Mouse (Mus musculus): ENCODE data around the gene Gm17720. TPM values are rescaled to one million over a fixed set of nuclear protein-coding genes. Genes with fewer than 3 reads are reported as not detected.

Gene Gm17720
- polyA plus RNA-seq (2014; fragmentation: Nextera tagmentation; extraction: Ambion mirVana): not detected in 2 replicates

DNA sequence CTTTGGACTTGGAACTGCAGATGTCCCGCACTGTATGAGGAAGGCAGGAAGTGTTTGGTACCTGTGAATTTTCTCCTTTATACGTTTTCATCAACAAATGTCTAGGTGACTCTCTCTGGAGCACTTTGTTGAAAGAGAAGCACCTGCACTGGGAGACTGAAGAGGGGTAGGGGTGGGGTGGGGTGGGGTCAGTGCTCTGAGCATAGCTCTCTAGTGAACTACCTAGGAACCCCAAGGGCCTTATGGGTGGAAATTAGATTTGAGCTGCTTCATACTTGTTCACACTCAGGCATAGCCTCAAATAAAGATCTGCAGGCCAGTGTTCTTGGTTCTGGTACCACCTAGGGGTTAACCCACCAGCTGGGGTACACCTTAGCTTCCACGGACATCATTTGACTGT lies at the start of gene Gm17720:
Gene Gm17720, minus strand, starts transcription at position 101 of the 400 bp plus-strand sequence.
- Histone ChIP-seq H3K36me3 (ENCODE audit: control insufficient read depth, insufficient read depth, low read length) (no peaks in the 10 kb centered on the region), H3K4me2 (replicated peaks; ENCODE audit: low read depth, low read length) (no peak within 1 kb of the TSS), H3K4me3 (ENCODE audit: low read depth, low read length) (no peak within 1 kb of the TSS), H3K27me3 (ENCODE audit: control insufficient read depth, insufficient read depth, low read length) (no peaks in the 10 kb centered on the region), H3K9me3 (ENCODE audit: control insufficient read depth, low read length) (no peaks in the 10 kb centered on the region), H3K27ac (ENCODE audit: low read depth, low read length) (no peak within 1 kb of the TSS), H3K9ac (ENCODE audit: low read depth, low read length) (no peak within 1 kb of the TSS), H3K4me1 (replicated peaks; ENCODE audit: control insufficient read depth, insufficient read depth, low read length) (no peaks in the 10 kb centered on the region)
- whole genome bisulfite sequencing: 86% methylated on average over 3 of the region's 3 CpGs
- ATAC-seq (ENCODE audit: low FRiP score) (no peak), DNase-seq (ENCODE audit: low spot score) (no peak)

DNA sequence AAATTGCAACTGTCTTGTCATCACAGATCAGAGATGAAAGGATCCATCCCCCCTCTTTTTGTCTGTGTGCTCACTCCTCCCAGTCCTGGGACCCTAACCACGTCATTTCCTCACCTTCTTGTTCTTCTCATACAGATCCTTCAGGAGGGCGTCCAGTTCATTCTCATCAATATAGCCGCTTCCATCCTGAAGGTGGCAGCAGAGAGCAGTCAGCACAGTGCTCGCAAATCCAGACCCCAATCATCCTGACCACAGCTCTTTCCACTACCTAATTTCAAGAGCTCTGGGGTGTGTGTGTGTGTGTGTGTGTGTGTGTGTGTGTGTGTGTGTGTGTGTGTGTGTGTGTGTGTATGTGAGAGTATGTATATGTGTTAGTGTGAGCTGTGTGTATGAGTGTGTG lies 43.0 kb upstream of the Gm17720 start:
- Histone ChIP-seq H3K9ac (ENCODE audit: low read depth, low read length) (no peak overlapping the region), H3K9me3 (ENCODE audit: control insufficient read depth, low read length) (no peaks in the 10 kb centered on the region), H3K4me3 (ENCODE audit: low read depth, low read length) (no peak overlapping the region), H3K27ac (ENCODE audit: low read depth, low read length) (no peak overlapping the region), H3K4me2 (replicated peaks; ENCODE audit: low read depth, low read length) (no peak overlapping the region), H3K36me3 (ENCODE audit: control insufficient read depth, insufficient read depth, low read length) (no peaks in the 10 kb centered on the region), H3K4me1 (replicated peaks; ENCODE audit: control insufficient read depth, insufficient read depth, low read length) (no peaks in the 10 kb centered on the region), H3K27me3 (ENCODE audit: control insufficient read depth, insufficient read depth, low read length) (no peaks in the 10 kb centered on the region)
- peak; percentile 81 for DNase-seq (ENCODE audit: low spot score)
- 0% methylated on average over 4 of the region's 4 CpGs for WGBS
- no peak for ATAC-seq (ENCODE audit: low FRiP score)

DNA sequence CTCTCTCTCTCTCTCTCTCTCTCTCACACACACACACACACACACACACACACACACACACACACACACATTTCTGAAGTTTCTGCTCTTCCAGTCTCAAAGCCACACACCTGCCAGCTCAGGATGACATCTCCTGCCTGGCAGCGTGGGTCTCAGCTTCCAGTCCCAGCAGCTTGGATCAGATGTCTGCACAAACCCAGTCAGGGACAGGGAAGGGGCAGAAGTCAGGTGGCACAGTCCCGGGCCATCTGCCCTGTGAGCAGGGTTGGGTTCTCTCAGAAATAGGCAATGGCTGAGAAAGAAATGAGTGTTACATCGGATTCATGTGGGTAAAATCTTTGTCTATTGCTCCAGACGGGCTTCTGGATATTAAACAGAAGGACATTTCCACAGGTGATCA lies 38.2 kb upstream of the Gm17720 start:
- no peak overlapping the region for H3K4me2 ChIP-seq (replicated peaks; ENCODE audit: low read depth, low read length)
- H3K27ac ChIP-seq (ENCODE audit: low read depth, low read length): no peak overlapping the region
- no peaks in the 10 kb centered on the region for H3K27me3 ChIP-seq (ENCODE audit: control insufficient read depth, insufficient read depth, low read length)
- H3K36me3 ChIP-seq (ENCODE audit: control insufficient read depth, insufficient read depth, low read length): no peaks in the 10 kb centered on the region
- no peaks in the 10 kb centered on the region for H3K4me1 ChIP-seq (replicated peaks; ENCODE audit: control insufficient read depth, insufficient read depth, low read length)
- ATAC-seq (ENCODE audit: low FRiP score) (no peak), DNase-seq (ENCODE audit: low spot score) (no peak)
- 76% methylated on average over 4 of the region's 4 CpGs for WGBS
- no peak overlapping the region for H3K9ac ChIP-seq (ENCODE audit: low read depth, low read length)
- H3K4me3 ChIP-seq (ENCODE audit: low read depth, low read length): no peak overlapping the region
- H3K9me3 ChIP-seq (ENCODE audit: control insufficient read depth, low read length): no peaks in the 10 kb centered on the region

DNA sequence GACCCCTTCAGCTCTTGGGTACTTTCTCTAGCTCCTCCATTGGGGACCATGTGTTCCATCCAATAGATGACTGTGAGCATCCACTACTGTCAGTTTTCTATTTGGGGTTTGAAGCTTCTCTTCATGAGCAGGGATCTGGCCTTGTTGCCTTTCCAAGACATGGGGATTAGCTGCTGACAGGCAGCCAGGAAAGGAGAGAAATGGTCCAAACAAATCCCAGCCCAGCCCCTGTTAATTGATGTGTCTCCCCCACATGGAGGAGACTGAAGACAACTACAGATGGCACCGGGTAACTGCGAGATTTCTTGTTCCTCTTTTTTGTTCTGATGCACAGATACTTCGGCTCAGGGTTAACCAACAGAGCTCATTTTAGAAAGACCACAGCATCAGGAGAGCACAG lies 37.6 kb upstream of the Gm17720 start:
- H3K36me3 ChIP-seq (ENCODE audit: control insufficient read depth, insufficient read depth, low read length): no peaks in the 10 kb centered on the region
- 75% methylated on average over 3 of the region's 3 CpGs for WGBS
- no peaks in the 10 kb centered on the region for H3K4me1 ChIP-seq (replicated peaks; ENCODE audit: control insufficient read depth, insufficient read depth, low read length)
- no peak overlapping the region for H3K4me3 ChIP-seq (ENCODE audit: low read depth, low read length)
- no peaks in the 10 kb centered on the region for H3K27me3 ChIP-seq (ENCODE audit: control insufficient read depth, insufficient read depth, low read length)
- no peak overlapping the region for H3K27ac ChIP-seq (ENCODE audit: low read depth, low read length)
- no peak for DNase-seq (ENCODE audit: low spot score)
- H3K9me3 ChIP-seq (ENCODE audit: control insufficient read depth, low read length): no peaks in the 10 kb centered on the region
- no peak overlapping the region for H3K9ac ChIP-seq (ENCODE audit: low read depth, low read length)
- H3K4me2 ChIP-seq (replicated peaks; ENCODE audit: low read depth, low read length): no peak overlapping the region
- no peak for ATAC-seq (ENCODE audit: low FRiP score)

DNA sequence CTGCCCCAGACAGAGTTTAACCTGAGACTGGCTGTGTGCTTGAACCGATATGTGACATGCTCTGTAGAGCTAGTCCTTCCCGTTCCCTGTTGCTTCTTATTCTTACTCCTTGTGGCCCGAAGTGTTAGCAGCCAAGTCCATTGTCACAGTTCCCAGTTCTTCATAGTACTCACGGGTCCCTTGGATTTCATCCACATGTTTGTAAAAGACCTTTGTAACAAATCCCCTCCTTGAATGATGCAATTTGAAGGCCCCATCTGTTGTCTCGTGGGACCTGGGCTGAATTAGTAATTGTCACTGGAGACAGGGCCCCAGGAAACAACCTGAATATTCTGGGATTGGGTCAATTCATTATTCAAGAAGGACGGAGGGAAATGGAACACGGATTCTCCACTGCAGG lies 33.0 kb upstream of the Gm17720 start:
- Histone ChIP-seq H3K4me2 (replicated peaks; ENCODE audit: low read depth, low read length) (no peak overlapping the region), H3K36me3 (ENCODE audit: control insufficient read depth, insufficient read depth, low read length) (no peaks in the 10 kb centered on the region), H3K4me3 (ENCODE audit: low read depth, low read length) (no peak overlapping the region), H3K4me1 (replicated peaks; ENCODE audit: control insufficient read depth, insufficient read depth, low read length) (no peaks in the 10 kb centered on the region), H3K27me3 (ENCODE audit: control insufficient read depth, insufficient read depth, low read length) (no peaks in the 10 kb centered on the region), H3K9me3 (ENCODE audit: control insufficient read depth, low read length) (no peaks in the 10 kb centered on the region), H3K27ac (ENCODE audit: low read depth, low read length) (no peak overlapping the region), H3K9ac (ENCODE audit: low read depth, low read length) (no peak overlapping the region)
- no peak for ATAC-seq (ENCODE audit: low FRiP score)
- 77% methylated on average over 7 of the region's 7 CpGs for WGBS
- no peak for DNase-seq (ENCODE audit: low spot score)

DNA sequence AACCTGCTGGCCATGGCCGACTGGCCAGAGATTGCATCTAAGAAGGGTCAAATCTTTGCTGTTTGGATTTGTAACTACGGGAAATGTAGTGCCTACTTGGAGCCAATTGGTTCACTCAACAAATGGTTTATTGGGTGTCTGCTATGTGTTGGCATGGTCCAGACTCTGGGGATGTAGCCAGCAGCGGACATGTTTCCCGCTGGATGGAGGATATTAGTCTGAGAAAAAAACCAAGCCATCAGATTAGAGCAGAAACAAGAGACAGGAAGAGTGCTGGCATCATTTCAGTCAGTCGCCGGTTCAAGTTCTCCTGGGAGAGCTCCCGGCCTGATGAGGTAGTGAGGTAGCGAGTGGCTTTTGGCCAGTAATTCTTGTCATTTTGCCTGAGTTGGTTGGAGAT lies 31.7 kb upstream of the Gm17720 start:
- Histone ChIP-seq H3K9me3 (ENCODE audit: control insufficient read depth, low read length) (no peaks in the 10 kb centered on the region), H3K27ac (ENCODE audit: low read depth, low read length) (no peak overlapping the region), H3K4me1 (replicated peaks; ENCODE audit: control insufficient read depth, insufficient read depth, low read length) (no peaks in the 10 kb centered on the region), H3K4me2 (replicated peaks; ENCODE audit: low read depth, low read length) (no peak overlapping the region), H3K9ac (ENCODE audit: low read depth, low read length) (no peak overlapping the region), H3K27me3 (ENCODE audit: control insufficient read depth, insufficient read depth, low read length) (no peaks in the 10 kb centered on the region), H3K4me3 (ENCODE audit: low read depth, low read length) (no peak overlapping the region), H3K36me3 (ENCODE audit: control insufficient read depth, insufficient read depth, low read length) (no peaks in the 10 kb centered on the region)
- DNase-seq (ENCODE audit: low spot score): no peak
- 93% methylated on average over 8 of the region's 8 CpGs for WGBS
- no peak for ATAC-seq (ENCODE audit: low FRiP score)

DNA sequence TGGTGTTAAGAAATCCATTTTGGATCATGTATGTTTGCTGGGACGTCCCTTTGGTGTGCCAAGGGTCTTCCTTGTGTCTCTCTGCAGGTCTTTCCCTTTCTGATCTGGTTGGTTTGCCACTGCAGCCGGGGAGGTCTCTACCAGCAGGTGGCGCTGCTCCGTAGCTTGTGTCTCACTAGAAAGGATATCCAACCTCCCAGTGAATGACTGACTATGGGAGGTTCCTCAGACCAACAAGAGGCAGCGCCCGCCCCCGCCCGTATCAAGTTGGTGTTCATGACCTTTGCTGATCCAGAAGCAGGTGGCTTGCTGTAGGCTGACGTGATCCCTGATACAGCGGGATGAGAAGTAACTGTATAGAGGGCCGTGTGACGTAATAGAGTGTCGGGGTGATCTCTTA lies 28.0 kb upstream of the Gm17720 start:
- Histone ChIP-seq H3K27me3 (ENCODE audit: control insufficient read depth, insufficient read depth, low read length) (no peaks in the 10 kb centered on the region), H3K9me3 (ENCODE audit: control insufficient read depth, low read length) (no peaks in the 10 kb centered on the region), H3K4me2 (replicated peaks; ENCODE audit: low read depth, low read length) (no peak overlapping the region), H3K9ac (ENCODE audit: low read depth, low read length) (no peak overlapping the region), H3K4me3 (ENCODE audit: low read depth, low read length) (no peak overlapping the region), H3K27ac (ENCODE audit: low read depth, low read length) (no peak overlapping the region), H3K4me1 (replicated peaks; ENCODE audit: control insufficient read depth, insufficient read depth, low read length) (no peaks in the 10 kb centered on the region), H3K36me3 (ENCODE audit: control insufficient read depth, insufficient read depth, low read length) (no peaks in the 10 kb centered on the region)
- 25% methylated on average over 13 of the region's 13 CpGs for WGBS
- DNase-seq (ENCODE audit: low spot score) (peak; percentile 92), ATAC-seq (ENCODE audit: low FRiP score) (no peak)

DNA sequence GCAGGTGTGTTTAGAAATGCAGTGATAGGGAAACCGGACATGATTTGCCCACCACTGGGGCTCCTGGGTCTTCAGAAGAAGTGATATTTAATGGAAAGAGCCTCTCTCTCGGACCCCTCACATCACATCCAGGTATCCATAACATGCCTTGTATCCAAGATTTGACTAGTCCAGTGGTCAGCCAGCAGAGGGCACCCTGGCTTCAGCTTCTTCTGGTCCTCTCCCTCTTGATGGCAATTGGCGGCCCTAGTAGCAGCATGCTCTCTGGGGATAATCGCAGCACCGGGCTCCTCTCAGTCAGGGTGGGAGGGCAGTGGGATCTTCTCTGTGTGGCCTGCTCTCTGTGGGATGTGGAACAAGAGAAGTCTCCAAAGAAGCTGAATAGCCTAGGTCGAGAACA lies 17.2 kb upstream of the Gm17720 start:
- DNase-seq (ENCODE audit: low spot score): peak; percentile 26
- 45% methylated on average over 6 of the region's 6 CpGs for WGBS

DNA sequence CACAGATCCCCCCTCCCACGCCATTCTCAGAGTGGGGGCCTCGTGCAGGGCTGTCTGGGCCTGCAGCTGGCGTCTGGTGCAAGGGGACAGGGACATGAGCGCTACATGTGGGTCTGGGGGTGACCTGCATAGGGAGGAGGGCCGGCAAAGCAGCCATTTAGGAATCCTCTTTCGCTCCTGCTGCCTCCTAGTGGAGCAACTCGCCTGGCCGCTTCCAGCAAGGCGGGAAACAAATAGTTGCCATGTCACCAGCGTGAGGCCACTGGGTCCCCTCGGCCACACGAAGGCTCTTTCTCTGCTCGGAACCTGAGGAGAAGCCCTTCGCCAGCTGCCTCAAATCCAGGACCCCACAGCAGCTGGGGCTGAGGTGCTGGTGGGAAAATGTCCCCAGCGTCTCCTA lies 877 bp downstream of the Gm17720 start:
- DNase-seq (ENCODE audit: low spot score): no peak
- no peak for ATAC-seq (ENCODE audit: low FRiP score)
- Histone ChIP-seq H3K36me3 (ENCODE audit: control insufficient read depth, insufficient read depth, low read length) (no peaks in the 10 kb centered on the region), H3K9ac (ENCODE audit: low read depth, low read length) (no peak overlapping the region), H3K27ac (ENCODE audit: low read depth, low read length) (no peak overlapping the region), H3K9me3 (ENCODE audit: control insufficient read depth, low read length) (no peaks in the 10 kb centered on the region), H3K27me3 (ENCODE audit: control insufficient read depth, insufficient read depth, low read length) (no peaks in the 10 kb centered on the region), H3K4me3 (ENCODE audit: low read depth, low read length) (no peak overlapping the region), H3K4me2 (replicated peaks; ENCODE audit: low read depth, low read length) (no peak overlapping the region), H3K4me1 (replicated peaks; ENCODE audit: control insufficient read depth, insufficient read depth, low read length) (no peaks in the 10 kb centered on the region)
- WGBS: 89% methylated on average over 14 of the region's 15 CpGs

More for the DNA sequence above, 17.2 kb upstream of the Gm17720 start:
- H3K36me3 ChIP-seq (ENCODE audit: control insufficient read depth, insufficient read depth, low read length): no peaks in the 10 kb centered on the region
- H3K4me1 ChIP-seq (replicated peaks; ENCODE audit: control insufficient read depth, insufficient read depth, low read length): no peaks in the 10 kb centered on the region
- no peak overlapping the region for H3K27ac ChIP-seq (ENCODE audit: low read depth, low read length)
- H3K9me3 ChIP-seq (ENCODE audit: control insufficient read depth, low read length): no peaks in the 10 kb centered on the region
- H3K9ac ChIP-seq (ENCODE audit: low read depth, low read length): no peak overlapping the region
- H3K4me2 ChIP-seq (replicated peaks; ENCODE audit: low read depth, low read length): no peak overlapping the region
- H3K27me3 ChIP-seq (ENCODE audit: control insufficient read depth, insufficient read depth, low read length): no peaks in the 10 kb centered on the region
- H3K4me3 ChIP-seq (ENCODE audit: low read depth, low read length): no peak overlapping the region
- no peak for ATAC-seq (ENCODE audit: low FRiP score)

Measured in hindbrain, embryonic 11.5 days (tissue).